Mouse (Mus musculus) kidney, postnatal 25 days (tissue): ENCODE measurements around the gene Ints6.
A peak's percentile ranks its signal among the peaks of the same experiment; 100 is the strongest.

Experiments
- DNase-seq, 2 experiments: peaks; one replicate each; pipeline ENCODE4 v3.0.0; 2021; ENCODE audit warnings: mixed read lengths in 2 of 2

The Ints6 gene

DNA sequence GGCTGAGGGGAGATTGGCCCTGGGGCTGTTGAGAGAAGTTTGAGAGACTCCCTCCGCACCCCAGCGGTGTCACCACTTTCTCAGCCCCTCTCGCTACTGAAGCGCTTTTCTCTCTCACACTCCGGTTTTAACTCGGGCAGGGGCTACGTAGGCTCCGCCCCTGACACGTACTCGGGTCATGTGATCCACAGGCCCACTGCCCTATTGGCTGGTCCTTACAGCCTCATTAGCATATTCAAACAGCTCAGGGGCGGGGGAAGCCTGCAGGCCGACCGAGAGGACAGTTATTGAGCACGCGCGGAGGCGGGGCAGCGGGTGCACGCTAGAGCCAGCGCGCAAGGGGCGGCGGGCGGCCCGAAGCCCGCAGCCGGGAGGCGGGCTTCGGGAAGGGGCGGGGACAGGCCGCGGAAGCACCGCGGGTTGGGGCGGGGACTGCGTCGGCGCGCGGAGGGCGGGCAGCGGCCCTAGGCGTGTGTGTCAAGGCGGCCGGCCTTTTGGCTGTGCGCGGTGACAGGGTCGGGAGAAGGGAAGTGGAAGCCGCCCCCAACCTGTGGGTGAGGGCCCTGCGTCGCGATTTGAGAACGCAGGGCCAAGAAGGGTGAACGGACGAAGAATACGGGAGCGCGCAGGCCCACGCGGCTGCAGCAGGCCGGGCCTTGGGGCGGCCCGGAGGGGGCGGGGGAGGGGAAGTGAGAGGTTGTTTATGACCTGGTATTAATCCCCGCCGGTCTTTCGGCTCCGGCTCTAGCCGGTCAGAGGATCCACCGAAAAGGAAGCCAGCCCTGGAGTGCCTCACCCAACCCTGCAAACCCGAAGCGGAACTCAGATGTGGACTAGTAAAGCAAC is at the start of gene Ints6:
Ints6 (minus strand) TSS at position 134 of the 846 bp plus-strand sequence.
- DNase-seq = peak; percentile 99 to 100

DNA sequence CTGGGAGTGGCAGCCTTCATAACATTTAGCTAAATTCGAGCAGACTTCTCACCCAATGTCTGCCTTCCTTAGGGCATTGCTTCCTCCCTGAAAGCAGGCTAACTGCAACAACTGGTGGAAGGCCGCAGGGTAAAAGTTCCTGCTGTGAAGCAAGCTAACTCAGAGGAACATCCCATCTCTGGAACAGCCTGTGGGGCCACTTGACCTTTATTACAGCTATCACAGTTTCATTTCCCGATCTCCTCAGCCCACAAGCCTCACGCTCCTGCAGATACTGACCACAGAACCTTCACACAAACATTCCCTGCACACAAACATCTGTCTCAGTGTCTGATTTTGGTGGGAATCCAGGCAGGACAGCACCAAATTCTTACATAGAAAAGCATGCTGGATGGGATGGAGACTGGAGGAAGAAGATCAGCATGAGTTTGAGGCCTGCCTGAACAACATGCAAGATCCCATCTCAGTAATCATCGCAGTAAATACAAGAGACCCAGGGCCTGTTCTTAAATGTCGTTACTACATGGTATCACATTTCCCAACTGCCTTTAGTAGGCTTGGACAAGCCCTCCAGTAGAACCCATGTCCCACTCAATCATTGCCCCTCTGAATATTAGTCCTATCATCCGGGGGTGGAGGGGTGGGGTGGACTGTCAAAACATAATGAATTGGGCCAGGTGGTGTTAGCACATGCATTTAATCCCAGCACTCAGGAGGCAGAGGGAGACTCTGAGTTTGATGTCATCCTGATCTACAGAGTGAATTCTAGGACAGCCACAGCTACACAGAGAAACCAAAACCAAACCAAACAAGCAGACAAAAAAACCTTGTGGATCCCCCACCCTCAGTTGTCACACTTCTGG is 47.9 kb upstream of the Ints6 start:
- no peak for DNase-seq

DNA sequence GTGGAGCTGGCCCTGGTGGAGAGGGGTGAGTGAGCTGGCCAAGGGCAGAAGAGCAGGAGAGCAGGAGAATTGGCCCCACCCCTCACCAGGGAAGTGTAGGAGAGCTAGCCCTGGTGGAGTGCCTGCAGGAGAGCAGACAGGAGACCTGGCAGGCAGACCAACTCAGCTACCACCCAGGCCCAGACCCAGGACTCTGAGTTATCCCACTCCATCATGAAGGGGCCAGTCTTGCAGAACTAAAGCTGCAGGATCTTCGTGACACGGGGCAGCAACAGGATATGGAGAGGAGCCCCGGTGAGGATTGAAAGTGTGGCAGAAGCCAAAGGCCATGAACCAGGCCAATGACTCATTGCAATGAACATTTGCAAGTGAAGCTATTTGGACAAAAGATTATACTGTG is 46.0 kb upstream of the Ints6 start:
- no peak for DNase-seq

DNA sequence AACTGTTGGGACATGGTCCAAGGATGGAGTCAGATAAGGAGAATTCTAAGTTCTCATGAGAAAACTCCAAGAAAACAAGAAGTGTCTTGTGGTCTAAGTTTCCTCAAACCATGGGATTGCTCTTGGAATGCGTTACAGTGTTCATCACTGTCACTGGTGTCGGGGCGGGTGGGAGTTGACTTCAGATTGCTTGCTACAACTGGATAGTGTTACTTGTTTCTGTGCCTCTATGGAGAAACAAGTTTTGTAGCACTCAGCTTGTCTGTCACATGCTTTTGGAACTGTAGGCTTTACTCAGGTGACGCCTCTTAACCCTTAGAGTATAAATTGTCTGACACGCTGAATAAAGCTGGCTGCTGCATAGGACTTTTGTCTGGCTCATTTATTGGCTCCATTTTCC is 42.2 kb upstream of the Ints6 start:
- DNase-seq = no peak

DNA sequence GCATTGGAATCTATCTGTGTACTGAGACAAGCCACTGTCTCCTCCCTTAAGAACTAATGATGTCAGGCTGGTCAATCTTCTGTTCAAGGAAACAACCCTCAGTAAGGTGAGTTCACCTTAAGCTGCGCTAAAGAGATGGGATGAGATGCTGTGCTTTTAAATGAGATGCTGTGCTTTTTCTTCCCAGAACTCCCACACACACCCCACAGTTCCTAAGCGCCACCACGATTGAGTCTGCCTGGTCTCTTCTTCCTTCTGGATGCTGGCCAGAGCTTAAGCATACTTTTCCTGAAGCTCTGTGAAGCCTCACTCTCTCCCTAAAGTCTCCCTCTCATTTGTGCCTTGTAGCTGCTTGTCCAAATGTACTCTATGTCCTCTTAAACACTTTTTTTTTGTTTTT is 39.8 kb upstream of the Ints6 start:
- DNase-seq = no peak

DNA sequence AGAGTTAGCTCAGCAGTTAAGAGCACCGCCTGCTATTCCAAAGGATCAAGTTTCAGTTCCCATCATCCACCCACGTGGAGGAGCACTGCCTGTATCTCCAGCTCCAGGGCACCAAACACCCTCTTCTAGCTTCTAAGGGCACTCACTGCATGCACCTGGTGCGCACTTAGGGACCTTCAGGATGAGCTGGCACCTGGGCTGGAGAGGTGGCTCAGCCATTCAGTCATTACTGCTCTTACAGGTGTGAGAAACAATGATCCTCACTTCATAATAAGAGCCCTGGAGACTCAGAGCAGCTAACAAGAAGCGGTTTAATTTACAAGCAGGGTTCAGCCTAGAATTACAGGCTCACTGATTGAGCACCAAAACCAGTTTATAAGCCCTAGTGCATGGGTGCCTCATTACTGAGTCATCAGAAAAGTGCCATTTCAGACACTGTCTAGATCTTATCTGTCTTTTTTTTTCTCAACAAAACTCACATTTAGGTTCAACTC is 37.7 kb upstream of the Ints6 start:
- no peak for DNase-seq

DNA sequence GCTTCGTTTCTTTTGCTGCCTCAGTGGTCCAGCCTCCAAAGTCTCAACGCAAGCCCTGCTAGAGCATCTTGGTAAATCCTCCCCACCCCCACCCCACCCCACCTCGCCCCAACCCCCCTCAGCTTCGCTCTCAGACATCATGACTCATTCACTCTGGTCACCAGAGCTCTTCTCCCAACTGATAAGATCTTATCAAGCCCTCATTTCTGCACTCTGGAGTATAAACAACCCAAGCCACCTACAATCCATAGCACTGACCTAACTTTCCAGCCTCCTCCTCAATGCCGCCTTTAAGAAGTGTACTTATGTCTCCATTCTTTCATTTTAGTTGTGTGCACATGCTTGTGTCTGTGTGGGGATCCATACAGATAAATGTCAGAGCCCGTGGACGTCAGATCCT is 34.8 kb upstream of the Ints6 start:
- DNase-seq = no peak

DNA sequence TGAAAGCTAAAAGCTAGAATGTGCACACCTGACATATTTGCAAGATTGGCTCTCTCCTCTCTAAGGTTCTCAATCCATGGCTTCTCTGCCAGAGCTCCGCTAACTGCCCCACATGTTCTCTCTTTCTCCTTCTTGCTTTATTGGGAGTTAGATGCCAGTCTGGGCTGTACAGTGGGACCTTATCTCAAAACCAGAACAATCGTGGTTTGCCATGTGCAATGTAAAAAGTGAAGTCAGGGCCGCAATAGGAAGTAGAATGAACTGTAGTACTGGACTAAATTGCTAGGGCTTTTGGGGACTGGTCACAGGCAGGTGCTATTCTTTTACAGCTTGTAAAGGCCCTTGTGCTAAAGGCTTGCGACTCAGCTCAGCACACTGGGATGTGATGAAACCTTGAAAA is 28.3 kb upstream of the Ints6 start:
- DNase-seq = no peak

DNA sequence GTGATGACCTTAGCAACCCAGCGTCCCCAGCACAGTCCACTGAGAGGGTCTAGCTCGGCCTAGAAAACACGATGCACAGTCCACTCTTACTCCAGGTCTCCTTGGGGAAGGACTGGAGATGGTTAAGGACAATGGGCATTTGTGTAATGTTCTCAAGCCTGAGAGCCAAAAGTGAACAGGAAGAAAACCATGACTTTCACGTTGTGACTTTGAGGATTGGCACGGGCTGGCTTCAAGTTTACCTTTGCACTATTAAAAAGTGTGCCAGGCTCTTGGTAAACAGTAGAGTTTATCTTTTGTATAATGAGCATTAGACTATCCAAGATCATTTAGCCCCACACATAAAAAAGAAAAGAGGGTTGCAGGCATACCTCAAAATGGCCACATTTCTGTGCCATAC is 22.0 kb upstream of the Ints6 start:
- no peak for DNase-seq

DNA sequence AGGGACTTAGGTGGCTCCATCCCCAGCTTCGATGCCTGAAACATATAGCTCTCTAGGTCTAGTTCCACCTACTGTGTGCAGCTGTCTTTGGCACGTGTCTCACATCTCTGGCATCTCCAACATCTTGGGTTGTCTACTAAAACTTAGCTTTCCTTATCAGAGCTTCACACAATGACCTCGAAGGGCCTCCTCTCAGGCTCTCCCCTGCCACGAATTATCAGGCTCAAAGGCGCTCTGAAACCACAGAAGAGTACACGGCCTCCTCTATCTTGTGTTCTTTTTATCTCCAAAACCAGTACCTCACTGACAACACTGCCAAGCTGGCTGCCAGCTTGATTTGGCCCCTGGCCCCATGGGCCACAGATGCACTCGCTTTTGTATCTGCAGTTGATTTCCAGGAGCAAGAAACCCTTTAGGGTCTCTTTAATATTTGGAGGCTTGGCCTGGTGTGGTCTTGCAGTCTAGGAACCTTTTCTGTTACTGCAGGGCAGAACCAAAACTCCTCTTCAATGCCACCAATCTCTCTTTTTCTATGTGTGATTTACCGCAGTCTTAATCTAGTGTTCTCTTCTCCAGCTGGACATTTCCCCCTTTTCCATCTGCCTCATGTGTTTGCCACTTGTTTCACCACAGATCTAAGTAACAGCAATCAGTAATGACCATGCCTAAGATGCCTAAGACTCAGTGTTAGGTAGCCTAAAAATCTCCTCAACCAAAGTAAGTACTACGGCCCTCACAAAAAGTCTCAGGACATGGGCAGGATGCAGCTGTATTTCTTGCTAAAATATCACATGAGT is 19.7 kb upstream of the Ints6 start:
- no peak for DNase-seq

DNA sequence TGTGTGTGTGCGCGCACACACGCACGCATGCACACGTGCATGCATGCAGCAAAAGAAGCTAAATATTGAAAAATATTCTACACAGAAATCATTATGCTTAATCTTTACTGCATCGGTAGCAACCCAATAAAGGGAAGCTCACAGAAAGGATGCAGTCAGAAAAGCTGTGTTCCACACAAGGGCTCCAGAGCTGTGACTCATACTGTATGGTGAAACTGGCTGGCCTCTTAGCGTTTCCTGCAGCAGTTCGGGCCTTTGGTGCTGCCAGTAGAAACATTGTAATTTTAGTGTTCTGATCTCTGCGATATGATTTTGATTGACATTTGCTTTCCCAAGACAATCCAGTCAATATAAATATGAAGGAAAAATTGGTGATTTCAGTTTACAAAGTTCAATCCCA is 17.1 kb upstream of the Ints6 start:
- no peak for DNase-seq

DNA sequence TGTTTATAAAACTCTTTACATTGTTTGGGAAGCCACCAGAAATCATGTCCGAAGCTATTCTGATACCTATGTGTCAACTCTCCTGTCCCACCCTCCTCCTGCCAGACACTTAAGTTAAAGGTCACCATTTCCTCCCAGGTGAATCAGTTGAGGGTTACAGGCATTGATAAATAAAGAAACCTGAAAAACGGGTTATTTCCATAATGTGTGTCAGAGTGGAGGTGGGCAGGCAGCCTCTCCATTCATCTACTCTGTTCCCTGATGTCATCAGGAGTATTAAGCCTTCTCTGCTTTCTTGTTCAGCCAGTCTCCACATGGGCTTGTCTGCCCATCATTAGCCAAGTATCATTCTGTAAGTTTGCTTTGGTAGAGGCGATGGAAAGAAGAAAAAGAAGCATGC is 14.1 kb upstream of the Ints6 start:
- DNase-seq = no peak

DNA sequence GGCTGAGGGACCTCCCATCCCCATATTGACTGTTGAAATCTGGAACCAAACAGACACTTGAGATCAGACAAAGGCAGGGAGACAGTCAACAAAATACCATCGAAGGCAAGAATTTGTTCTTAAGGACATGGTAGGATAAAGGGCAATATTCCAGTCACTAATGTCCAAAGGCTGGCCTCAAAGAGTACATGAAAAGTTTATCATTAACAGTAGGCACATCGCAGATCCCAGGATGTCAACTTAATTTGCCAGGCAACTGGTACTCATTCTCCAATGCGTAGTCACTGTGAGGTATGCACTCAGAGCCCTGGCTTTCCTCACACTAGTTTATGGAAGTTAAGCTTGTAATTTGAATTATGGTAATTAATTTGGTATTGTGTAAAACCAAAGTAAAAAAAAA is 13.3 kb upstream of the Ints6 start:
- DNase-seq = peak; percentile 14 to 64

DNA sequence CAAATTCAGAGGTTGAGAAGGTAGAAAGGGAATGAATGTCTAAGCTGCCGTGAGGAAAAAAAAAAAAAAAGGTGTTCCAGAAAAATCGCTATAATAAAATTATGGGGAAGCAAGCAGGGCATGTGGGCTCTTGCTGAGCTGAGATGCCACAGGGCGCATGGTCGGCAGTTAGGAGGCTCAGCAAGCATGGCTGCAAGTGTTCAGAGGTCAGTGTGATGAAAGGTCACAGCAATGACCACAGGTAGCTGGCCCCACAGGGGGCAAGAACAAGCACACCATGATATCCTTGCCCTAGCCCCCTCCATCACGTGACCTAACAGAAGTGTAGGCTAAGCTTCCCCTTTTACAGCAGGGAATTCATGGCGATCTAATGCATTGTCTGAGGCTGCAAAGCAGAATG is 12.8 kb upstream of the Ints6 start:
- peak; percentile 11 to 65 for DNase-seq

DNA sequence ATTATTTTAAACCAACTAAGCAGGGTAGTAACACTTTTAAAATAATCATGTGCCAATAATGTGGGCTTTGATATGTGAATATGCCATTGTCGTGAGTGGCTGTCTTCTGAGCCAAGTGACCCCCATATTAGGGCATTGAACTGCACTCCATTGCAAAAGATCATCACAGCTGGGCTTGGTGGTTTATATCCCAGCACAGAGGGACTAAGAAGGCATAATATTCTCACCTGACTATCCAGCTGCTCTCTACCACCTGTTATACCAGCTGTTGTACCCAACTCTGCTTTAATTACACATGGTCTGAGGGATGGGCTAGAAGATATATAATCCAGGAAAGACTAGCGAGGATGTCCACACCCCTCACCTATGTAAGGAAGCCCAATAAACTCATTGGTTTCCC is 4.4 kb upstream of the Ints6 start:
- no peak for DNase-seq

DNA sequence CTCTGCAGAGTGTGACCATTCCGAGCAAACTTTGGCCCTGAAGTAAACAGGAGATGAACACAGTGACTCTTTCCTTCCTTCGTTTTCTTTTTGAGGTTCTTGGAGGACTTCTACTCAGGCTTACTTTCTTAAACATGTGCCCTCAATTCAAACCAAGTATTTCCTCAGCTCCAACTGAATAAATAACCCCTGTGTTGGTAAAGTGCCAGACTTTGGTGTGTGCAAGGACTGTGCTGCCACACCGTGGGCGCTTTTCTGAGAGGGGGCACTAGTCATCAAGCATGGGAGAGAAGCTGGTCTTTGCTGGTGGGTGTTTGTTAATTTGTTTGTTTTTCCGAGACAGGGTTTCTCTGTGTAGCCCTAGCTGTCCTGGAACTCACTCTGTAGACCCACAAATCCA is 3.4 kb upstream of the Ints6 start:
- no peak for DNase-seq

DNA sequence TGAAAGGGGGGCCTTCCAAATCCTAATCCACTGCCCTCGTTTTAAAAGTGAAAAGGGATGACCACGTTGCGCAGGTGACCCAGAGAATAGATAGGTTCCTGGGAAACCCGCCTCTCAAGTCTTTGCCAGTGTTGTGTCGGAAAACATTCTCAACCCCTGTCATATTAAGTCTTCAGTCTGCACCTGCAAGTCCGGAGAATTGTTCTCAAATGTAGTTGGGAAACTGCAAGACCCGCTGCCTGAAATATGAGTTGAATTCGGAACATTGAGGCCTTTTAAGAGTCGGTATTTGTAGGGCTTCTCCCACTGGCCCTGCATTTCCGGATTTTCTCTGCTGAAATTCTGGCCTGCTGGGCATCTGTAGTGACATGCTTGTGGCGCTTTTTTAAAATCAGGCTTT is 974 bp upstream of the Ints6 start:
- peak; percentile 14 to 48 for DNase-seq

DNA sequence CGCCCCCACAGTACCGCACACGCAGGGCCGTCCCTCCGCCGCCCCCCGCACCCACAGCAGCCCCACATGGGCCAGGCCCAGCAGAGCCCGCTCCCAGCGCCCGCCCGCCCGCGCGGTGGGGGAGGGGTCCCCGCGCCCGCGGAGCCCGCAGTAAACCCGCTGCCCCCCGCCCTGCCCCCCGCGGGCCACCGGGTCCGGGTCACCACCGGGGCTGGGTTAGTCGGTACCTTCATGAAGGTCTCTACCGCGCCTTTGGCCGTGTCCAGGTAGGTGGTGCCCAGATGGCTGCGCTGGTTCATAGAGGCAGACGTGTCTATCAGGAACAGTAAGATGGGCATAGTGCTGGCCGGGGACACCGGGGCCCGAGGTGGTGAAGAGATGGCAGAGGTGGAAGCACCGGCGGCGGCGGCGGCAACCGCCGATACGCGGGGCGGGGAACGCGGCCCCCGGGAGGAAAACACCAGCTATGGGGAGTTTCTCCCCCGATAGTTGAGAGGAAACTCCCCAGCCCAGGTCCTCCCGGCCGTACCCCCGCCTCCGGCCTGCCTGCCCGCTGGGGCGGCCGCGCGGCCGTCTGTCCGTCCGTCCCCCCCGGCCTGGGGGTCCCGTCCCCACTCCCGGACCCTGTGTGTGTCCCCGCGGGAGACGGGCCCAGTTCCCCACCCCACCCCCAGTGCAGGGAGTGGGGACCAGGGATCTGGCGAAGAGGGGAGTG is 491 bp downstream of the Ints6 start:
- peak; percentile 56 to 81 for DNase-seq

DNA sequence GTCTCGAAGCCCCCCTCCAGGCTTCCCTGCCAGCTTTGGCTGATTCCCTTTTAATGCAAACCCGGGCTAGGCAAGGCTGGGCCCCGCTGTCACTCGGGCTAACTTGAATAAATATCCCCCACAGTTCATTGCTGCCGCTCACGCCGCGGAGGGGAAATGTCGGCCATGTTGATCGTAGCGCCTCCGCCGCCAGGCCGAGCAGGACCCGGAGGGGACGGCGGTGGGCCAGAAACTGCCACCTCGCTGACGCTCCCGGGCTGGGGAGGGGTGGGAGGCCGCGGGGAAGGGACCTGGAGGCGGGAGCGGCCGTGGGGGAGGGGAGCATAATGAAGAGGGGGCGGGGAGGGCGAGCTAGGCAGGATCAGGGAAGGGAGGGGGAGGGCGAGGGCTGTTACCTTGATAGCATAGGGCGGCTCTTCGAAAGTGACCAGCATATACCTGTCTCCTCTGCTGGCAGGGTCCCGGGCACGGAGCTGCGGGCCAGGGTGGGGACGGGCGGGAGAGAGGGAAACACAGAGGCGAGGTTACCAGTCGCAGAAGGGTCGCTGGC is 1.1 kb downstream of the Ints6 start:
- DNase-seq = peak; percentile 90 to 92

DNA sequence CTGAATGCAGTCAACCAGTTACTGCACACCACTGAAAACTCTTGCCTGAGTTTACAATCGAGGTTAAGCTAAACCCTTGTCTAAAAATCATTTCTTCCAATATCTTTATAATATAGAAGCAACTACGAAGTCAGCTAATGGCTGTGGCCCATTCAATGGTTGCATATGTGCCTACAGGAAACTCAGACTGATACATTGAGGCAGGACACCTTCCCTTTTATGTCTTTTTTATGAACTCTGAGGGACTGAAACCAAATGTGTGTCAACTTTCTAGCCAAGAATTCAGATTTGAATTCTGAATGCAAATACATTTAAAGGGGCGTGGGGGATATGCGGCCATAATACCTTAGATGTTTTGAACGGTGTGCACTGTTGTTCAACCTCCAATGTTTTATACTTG is 2.3 kb downstream of the Ints6 start:
- no peak for DNase-seq

DNA sequence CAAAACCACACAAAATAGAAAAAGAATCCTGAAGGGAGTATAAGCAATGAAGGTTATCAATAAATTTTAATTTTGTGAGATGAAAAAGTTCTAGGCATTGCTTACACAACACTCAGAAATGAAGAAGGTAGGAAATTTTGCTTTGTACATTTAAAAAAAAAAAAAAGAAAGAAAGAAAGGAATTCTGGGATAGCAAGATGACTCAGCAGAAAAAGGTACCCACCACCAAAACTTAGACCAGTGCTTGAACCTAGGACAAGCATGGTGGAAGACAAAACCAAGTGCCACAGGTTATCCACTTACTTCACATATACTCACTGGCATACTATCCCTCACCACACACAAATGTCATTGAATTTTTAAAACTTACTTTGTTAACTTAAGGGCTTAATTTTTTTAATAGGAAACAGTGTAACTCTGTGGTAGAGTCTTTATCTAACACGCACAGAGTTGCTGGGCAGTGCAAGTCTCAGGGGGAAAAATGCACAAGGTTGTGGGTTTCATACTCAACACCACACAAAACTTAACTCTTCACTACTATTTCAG is 5.8 kb downstream of the Ints6 start:
- DNase-seq = no peak

DNA sequence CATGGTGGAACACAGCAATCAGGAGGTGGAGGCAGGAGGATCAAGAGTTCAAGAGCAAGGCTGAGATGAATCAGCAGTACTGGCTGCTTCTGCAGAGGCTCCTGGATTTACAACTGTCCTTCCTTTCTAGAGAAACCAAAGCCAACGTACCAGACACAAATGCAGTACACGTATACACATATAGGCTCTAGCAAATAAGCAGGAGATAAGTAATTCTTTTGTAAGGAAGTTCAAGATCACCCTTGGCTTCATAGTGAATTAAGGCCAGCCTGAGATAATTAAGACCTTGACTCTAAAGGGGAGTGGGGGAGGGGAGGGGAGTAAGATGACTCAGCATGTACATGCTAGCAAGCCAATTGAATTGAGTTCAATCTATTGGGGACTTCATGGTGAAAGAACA is 9.5 kb downstream of the Ints6 start:
- no peak for DNase-seq
